Mouse (Mus musculus) limb, embryonic 14.5 days (tissue): ENCODE measurements around the gene Ndufb4. TPM values are rescaled to one million over a fixed set of nuclear protein-coding genes. Genes with fewer than 3 reads are reported as not detected.

Experiments used
- ATAC-seq: fragments of 200-750 bp; cut with Nextera tagmentation; 2 replicates; pipeline ENCODE4 v1.8.0; 2017; ENCODE audit warnings: low read depth, moderate number of reproducible peaks, moderate TSS enrichment; ENCODE audit not compliant: low FRiP score
- DNase-seq: peaks from one replicate; pipeline ENCODE4 v3.0.0-alpha.2; 2015; ENCODE audit warnings: low spot score
- H3K27ac ChIP-seq: fragments of 300-500 bp; sonication (generic); replicated peaks from 2 replicates; pipeline ENCODE4 v1.5.1; 2014; ENCODE audit warnings: low read depth, mild to moderate bottlenecking, low read length, moderate library complexity, mixed read lengths
- H3K27me3 ChIP-seq: fragments of 300-500 bp; sonication (generic); 2 replicates; pipeline ENCODE4 v1.6.1; 2014; ENCODE audit warnings: low read length, mixed read lengths; ENCODE audit not compliant: control insufficient read depth, insufficient read depth
- H3K36me3 ChIP-seq: fragments of 300-500 bp; sonication (generic); 2 replicates; pipeline ENCODE4 v1.6.1; 2014; ENCODE audit warnings: mild to moderate bottlenecking, low read length, moderate library complexity, mixed read lengths; ENCODE audit not compliant: control insufficient read depth, insufficient read depth
- H3K4me1 ChIP-seq: fragments of 300-500 bp; sonication (generic); 2 replicates; pipeline ENCODE4 v1.6.1; 2014; ENCODE audit warnings: antibody characterized with exemption, low read length, mixed read lengths; ENCODE audit not compliant: control insufficient read depth, insufficient read depth
- H3K4me2 ChIP-seq: fragments of 300-500 bp; sonication (generic); replicated peaks from 2 replicates; pipeline ENCODE4 v1.6.1; 2014; ENCODE audit warnings: low read depth, mild to moderate bottlenecking, low read length, moderate library complexity; ENCODE audit not compliant: severe bottlenecking
- H3K4me3 ChIP-seq: fragments of 300-500 bp; sonication (generic); replicated peaks from 2 replicates; pipeline ENCODE4 v1.5.1; 2014; ENCODE audit warnings: low read length
- H3K9ac ChIP-seq: fragments of 300-500 bp; sonication (generic); 2 replicates; pipeline ENCODE4 v1.6.1; 2014; ENCODE audit warnings: mild to moderate bottlenecking, low read depth, low read length, moderate library complexity; ENCODE audit not compliant: severe bottlenecking
- H3K9me3 ChIP-seq: fragments of 300-500 bp; sonication (generic); 2 replicates; pipeline ENCODE4 v1.6.1; 2016; ENCODE audit warnings: low read length; ENCODE audit not compliant: control insufficient read depth
- POLR2A ChIP-seq: fragments of 200-500 bp; IDR thresholded peaks from 2 replicates; pipeline ENCODE4 v1.8.0; 2012; ENCODE audit warnings: inconsistent platforms, mild to moderate bottlenecking, moderate library complexity, borderline replicate concordance; ENCODE audit not compliant: insufficient read depth, insufficient read length; ENCODE audit errors: extremely low read depth
- WGBS: fragments of 180-500 bp; shearing (Covaris S2); extraction: QIAGEN DNeasy Blood & Tissue Kit; methylation state at CpG from one replicate; pipeline ENCODE4 v1.1.7; 2014; 5-methylcytosine and 5-hydroxymethylcytosine counted together
- polyA plus RNA-seq, 2 experiments: library from polyadenylated mRNA; depleted of rRNA in 1 of 2; stranded (reverse) in 1 of 2; unstranded in 1 of 2; fragments of >200 nt; fragmentation: Nextera tagmentation in 1 of 2; extraction: Ambion mirVana in 1 of 2; gene quantifications; 2 replicates each; pipeline versions ENCODE4 v1.2.1 to v1.2.3; 2012 to 2014

The Ndufb4 gene
- polyA plus RNA-seq, 2 experiments, result 54.9 to 56.3 TPM

DNA sequence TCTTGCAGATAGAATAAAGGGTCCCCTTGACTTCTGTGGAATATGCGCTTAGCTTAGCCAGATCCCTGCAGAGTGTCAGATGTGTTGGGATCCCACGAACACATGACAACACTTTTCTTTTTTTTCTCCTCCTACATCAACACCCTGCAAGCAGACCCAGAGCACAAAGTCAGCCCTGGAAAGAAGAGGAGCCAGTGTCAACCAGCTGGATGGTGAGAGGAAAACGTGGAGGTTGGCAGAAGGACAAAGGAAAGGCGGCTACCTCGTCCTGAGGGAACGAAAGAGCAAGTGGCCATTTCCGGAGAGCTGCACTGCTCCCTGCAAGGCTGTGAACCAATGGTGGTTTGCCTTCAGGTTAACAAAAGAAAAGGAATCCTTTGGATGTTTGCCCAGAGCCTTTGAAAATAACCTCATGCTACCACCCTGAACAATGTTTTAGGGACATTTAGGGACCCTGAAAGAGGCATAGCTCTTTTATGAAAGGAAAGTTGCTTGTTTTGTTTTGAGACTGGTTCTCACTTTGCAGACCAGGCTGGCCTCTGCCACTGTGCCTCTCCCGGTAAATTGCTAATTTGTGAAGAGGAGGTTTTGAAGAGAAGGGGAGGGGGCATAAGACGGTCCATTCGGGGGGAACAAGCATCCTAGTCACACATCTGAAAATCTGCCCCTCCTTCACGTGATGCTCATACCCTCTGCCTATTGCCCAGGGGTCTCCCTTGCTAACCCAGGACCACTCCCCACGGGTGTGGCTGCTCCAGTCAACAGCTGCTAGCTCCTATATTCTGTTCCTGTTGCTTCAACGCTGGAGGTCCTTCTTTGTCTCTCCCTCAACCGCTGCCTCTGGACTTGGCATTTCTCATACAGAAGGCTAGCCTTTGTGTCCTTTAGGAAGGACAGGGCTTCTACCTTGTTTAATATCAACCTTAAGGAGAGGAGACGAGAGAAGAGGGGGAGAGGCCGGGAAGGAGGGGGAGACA is 29.2 kb upstream of the Ndufb4 start:
- Histone ChIP-seq H3K27ac (no peak overlapping the region), H3K4me1 (peaks cover 20% of the 10 kb centered on the region), H3K9ac (no peak overlapping the region), H3K4me2 (peak overlapping the region; percentile 56), H3K36me3 (no peaks in the 10 kb centered on the region), H3K27me3 (no peaks in the 10 kb centered on the region), H3K9me3 (no peaks in the 10 kb centered on the region), H3K4me3 (peak overlapping the region; percentile 38; the same call in 1 of the 2 replicates)
- ATAC-seq, result no peak
- WGBS, result 23% methylated on average over 16 of the region's 16 CpGs
- no peak for TF ChIP-seq POLR2A
- DNase-seq, result no peak

GRCm38 (mm10) chr16:37682309-37682975 is 28.2 kb upstream of the Ndufb4 start:
- peaks cover 20% of the 10 kb centered on the region for H3K4me1 ChIP-seq
- no peaks in the 10 kb centered on the region for H3K27me3 ChIP-seq
- 37% methylated on average over 7 of the region's 7 CpGs for WGBS
- H3K27ac ChIP-seq, result no peak overlapping the region
- no peak overlapping the region for H3K4me2 ChIP-seq
- ATAC-seq (peak; percentile 54; the same call in 1 of the 2 replicates), DNase-seq (peak; percentile 68)
- H3K9me3 ChIP-seq, result no peaks in the 10 kb centered on the region
- H3K36me3 ChIP-seq, result no peaks in the 10 kb centered on the region
- TF ChIP-seq POLR2A, result no peak
- no peak overlapping the region for H3K4me3 ChIP-seq
- no peak overlapping the region for H3K9ac ChIP-seq

DNA sequence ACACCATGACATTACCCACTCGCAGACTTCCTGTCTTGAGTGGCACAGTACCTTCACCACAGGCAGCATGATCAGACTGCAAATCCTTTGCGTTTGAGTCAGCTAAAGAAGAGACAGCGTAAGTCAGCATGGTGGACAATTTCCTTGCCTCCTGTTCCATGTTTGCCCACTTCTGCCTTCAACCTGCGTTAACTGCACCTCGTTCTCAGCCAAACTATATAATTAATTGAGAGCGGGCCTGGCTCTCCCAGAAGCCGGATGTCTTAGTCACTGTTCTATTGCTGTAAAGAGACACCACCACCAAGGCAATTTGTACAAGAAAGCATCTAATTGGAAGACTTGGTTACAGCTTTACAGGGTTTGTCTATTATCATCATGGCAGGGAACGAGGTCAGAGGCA is 26.6 kb upstream of the Ndufb4 start:
- Histone ChIP-seq H3K9ac (no peak overlapping the region), H3K4me3 (no peak overlapping the region), H3K4me1 (peaks cover 23% of the 10 kb centered on the region), H3K4me2 (no peak overlapping the region), H3K9me3 (no peaks in the 10 kb centered on the region), H3K36me3 (no peaks in the 10 kb centered on the region), H3K27ac (no peak overlapping the region), H3K27me3 (no peaks in the 10 kb centered on the region)
- no peak for ATAC-seq
- 57% methylated on average over 8 of the region's 8 CpGs for WGBS
- no peak for TF ChIP-seq POLR2A
- DNase-seq, result no peak

DNA sequence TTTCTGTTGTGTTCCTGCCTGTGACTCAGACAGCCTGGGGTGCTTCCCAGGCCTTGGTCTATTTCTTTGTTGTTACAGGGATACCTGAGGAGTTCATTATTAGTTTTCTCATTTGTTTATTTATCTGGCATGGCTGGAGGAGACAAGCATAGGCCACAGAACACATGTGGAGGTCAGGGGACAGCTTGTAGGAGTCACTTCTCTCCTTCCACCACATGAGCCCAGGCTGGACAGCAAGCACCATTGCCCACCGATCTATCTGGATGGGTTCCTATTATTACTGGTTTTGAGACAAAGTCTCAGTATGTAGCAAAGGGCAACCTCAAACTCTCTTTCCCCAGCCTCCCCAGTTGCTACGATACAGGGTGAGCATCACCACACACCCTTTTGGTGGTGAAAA is 26.0 kb upstream of the Ndufb4 start:
- Histone ChIP-seq H3K4me1 (peaks cover 18% of the 10 kb centered on the region), H3K4me3 (no peak overlapping the region), H3K27me3 (no peaks in the 10 kb centered on the region), H3K36me3 (no peaks in the 10 kb centered on the region), H3K9ac (no peak overlapping the region), H3K9me3 (no peaks in the 10 kb centered on the region), H3K4me2 (no peak overlapping the region), H3K27ac (no peak overlapping the region)
- ATAC-seq (no peak), DNase-seq (no peak)
- TF ChIP-seq POLR2A, result no peak
- 81% methylated on average over 2 of the region's 2 CpGs for WGBS

GRCm38 (mm10) chr16:37677586-37677985 is 23.3 kb upstream of the Ndufb4 start:
- Histone ChIP-seq H3K4me1 (peaks cover 2% of the 10 kb centered on the region; the same call in 1 of the 2 replicates), H3K36me3 (no peaks in the 10 kb centered on the region), H3K4me2 (no peak overlapping the region), H3K27me3 (no peaks in the 10 kb centered on the region), H3K27ac (no peak overlapping the region), H3K9me3 (no peaks in the 10 kb centered on the region), H3K4me3 (no peak overlapping the region), H3K9ac (no peak overlapping the region)
- TF ChIP-seq POLR2A, result no peak
- WGBS, result 91% methylated on average over 8 of the region's 8 CpGs
- no peak for ATAC-seq
- DNase-seq, result no peak
